Mouse (Mus musculus) MEL (cell line): ENCODE measurements at regions not wholly inside any gene's neighbourhood (a gene's known extent, or its start where the extent isn't known, plus 50 kb on each side); places are given as distances from the start of the nearest gene placed in this dataset.

Experiments
- CHD2 ChIP-seq: IDR thresholded peaks from 2 replicates; pipeline ENCODE4 v1.6.1; 2011; ENCODE audit warnings: low read length, improper control_type of control experiment
- CTCF ChIP-seq, 3 experiments: IDR thresholded peaks in 2 of 3; conservative IDR thresholded peaks in 1 of 3; 2 replicates each; pipeline ENCODE4 v1.5.1; 2011 to 2012; ENCODE audit warnings: low read length in 3 of 3, low read depth in 2 of 3, mild to moderate bottlenecking in 2 of 3, improper control_type of control experiment in 1 of 3, inconsistent platforms in 1 of 3, mixed read lengths in 1 of 3, moderate library complexity in 1 of 3; ENCODE audit not compliant: control insufficient read depth in 1 of 3, insufficient read depth in 1 of 3, poor library complexity in 1 of 3, severe bottlenecking in 1 of 3
- EP300 ChIP-seq, 2 experiments: IDR thresholded peaks; 2 replicates each; pipeline ENCODE4 v1.6.1; 2011; ENCODE audit warnings: improper control_type of control experiment in 2 of 2, low read length in 2 of 2, low read depth in 1 of 2, mild to moderate bottlenecking in 1 of 2
- ETS1 ChIP-seq: IDR thresholded peaks from 2 replicates; pipeline ENCODE4 v1.6.1; 2012; ENCODE audit warnings: low read depth, mild to moderate bottlenecking, inconsistent platforms, low read length, improper control_type of control experiment, moderate library complexity
- GABPA ChIP-seq: IDR thresholded peaks from 2 replicates; pipeline ENCODE4 v1.6.1; 2012; ENCODE audit warnings: low read depth, mild to moderate bottlenecking, inconsistent platforms, low read length, improper control_type of control experiment, moderate library complexity
- MYC ChIP-seq: IDR thresholded peaks from 2 replicates; pipeline ENCODE4 v1.6.1; 2011; ENCODE audit warnings: low read depth, mild to moderate bottlenecking, low read length, improper control_type of control experiment, moderate library complexity
- NRF1 ChIP-seq: IDR thresholded peaks from 2 replicates; pipeline ENCODE4 v1.6.1; 2014; ENCODE audit warnings: low read depth, mild to moderate bottlenecking, inconsistent platforms, low read length, improper control_type of control experiment, moderate library complexity; ENCODE audit not compliant: poor library complexity, insufficient read depth, severe bottlenecking
- POLR2A ChIP-seq, 2 experiments: IDR thresholded peaks; 2 replicates each; pipeline ENCODE4 v1.6.1; 2011 to 2012; ENCODE audit warnings: low read length in 2 of 2, mild to moderate bottlenecking in 2 of 2, control low read depth in 1 of 2, improper control_type of control experiment in 1 of 2, low read depth in 1 of 2, moderate library complexity in 1 of 2; ENCODE audit not compliant: control insufficient read depth in 1 of 2, insufficient read depth in 1 of 2, poor library complexity in 1 of 2
- POLR2AphosphoS2 ChIP-seq: IDR thresholded peaks from 2 replicates; pipeline ENCODE4 v1.6.1; 2011; ENCODE audit warnings: low read length, improper control_type of control experiment
- RAD21 ChIP-seq: IDR thresholded peaks from 2 replicates; pipeline ENCODE4 v1.6.1; 2011; ENCODE audit warnings: mild to moderate bottlenecking, low read depth, low read length, improper control_type of control experiment
- UBTF ChIP-seq: IDR thresholded peaks from 2 replicates; pipeline ENCODE4 v1.6.1; 2012; ENCODE audit warnings: low read depth, mild to moderate bottlenecking, inconsistent platforms, low read length, improper control_type of control experiment, moderate library complexity, borderline replicate concordance; ENCODE audit not compliant: insufficient read depth

DNA sequence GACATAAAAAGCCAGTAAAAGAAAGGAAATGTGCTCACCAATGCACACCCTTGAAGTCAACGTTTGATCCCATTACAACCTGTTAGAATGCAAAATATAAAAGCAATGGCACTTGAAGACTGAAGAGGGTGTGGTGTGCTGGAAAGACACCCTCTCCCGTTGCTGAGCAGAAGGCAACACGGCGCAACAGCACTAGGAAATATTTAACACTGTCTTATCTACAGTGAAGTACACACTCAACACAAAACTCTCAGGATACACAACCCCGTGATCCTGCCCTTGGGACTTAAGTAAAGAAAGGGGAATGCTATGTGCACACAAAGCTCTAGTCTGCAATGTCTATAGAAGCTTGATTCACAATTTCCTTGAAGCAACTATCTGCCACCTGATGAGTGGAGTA is 83.1 kb upstream of the Oxgr1 start:
- TF ChIP-seq POLR2A (IDR thresholded peaks at IDR 0.05; ENCODE audit: control insufficient read depth in 1 of 2, insufficient read depth in 1 of 2, low read depth in 1 of 2, low read length in 2 of 2, poor library complexity in 1 of 2) (no peak), EP300 (IDR thresholded peaks at IDR 0.05; ENCODE audit: low read depth in 1 of 2, low read length in 2 of 2) (no peak), GABPA (no peak), MYC (no peak), CTCF (IDR thresholded peaks at IDR 0.05 in 2 of 3, conservative IDR thresholded peaks at IDR 0.05 in 1 of 3; ENCODE audit: control insufficient read depth in 1 of 3, insufficient read depth in 1 of 3, low read depth in 2 of 3, low read length in 3 of 3, poor library complexity in 1 of 3, severe bottlenecking in 1 of 3) (no peak), RAD21 (no peak), UBTF (no peak), POLR2AphosphoS2 (no peak), NRF1 (no peak), CHD2 (no peak), ETS1 (no peak)
